Mouse (Mus musculus): Measurements from ENCODE around the gene Faah.

DNA sequence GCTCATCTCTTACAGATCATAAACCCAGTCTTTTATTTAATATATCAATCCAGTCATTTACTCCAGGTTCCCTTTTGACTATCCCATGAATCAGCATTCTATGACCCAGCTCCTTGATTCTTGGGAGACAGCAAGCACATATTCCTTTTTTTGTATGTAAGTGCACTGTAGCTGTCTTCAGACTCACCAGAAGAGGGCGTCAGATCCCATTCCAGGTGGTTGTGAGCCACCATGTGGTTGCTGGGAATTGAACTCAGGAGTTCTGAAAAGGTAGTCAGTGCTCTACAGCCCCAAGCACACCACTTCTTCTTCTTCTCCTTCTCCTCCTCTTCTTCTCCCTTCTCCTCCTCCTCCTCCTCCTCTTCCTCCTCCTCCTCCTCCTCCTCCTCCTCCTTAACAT is 39.8 kb upstream of the Faah start:
- TF ChIP-seq CTCF (IDR thresholded peaks at IDR 0.05; ENCODE audit: extremely low read depth, insufficient read depth, low read length) (no peak), POLR2A (IDR thresholded peaks at IDR 0.05; ENCODE audit: extremely low read depth, insufficient read depth, low read length) (no peak)

All from cortical plate, adult 2 months (tissue).